Mouse (Mus musculus) cerebellum, adult 11-12 months (tissue): ENCODE results near the gene Odf3l2.

Source experiments
- DNase-seq: peaks from one replicate; pipeline ENCODE4 v3.0.0; 2022

The Odf3l2 gene

GRCm38 (mm10) chr10:79670071-79670888 lies 24.7 kb upstream of the Odf3l2 start:
- peak; percentile 73 for DNase-seq

GRCm38 (mm10) chr10:79669576-79670057 lies 24.1 kb upstream of the Odf3l2 start:
- peak; percentile 81 for DNase-seq

GRCm38 (mm10) chr10:79668771-79669575 lies 23.4 kb upstream of the Odf3l2 start, which contains the start of gene Tpgs1:
Gene Tpgs1 (plus strand): TSS chr10:79669369.
- DNase-seq, result peak; percentile 91

GRCm38 (mm10) chr10:79668076-79668475 lies 22.5 kb upstream of the Odf3l2 start:
- DNase-seq, result no peak

- DNase-seq, result peak; percentile 57
Measured at GRCm38 (mm10) chr10:79666493-79666892, 21.0 kb upstream of the Odf3l2 start.

- no peak for DNase-seq
Measured at GRCm38 (mm10) chr10:79665051-79665450, 19.5 kb upstream of the Odf3l2 start.

GRCm38 (mm10) chr10:79664131-79664665 lies 18.7 kb upstream of the Odf3l2 start, which contains the start of gene Madcam1:
Gene Madcam1 (plus strand): TSS chr10:79664559.
- peak; percentile 61 for DNase-seq

- DNase-seq, result no peak
Measured at GRCm38 (mm10) chr10:79661861-79662260, 16.3 kb upstream of the Odf3l2 start.

- no peak for DNase-seq
Measured at GRCm38 (mm10) chr10:79660298-79660697, 14.8 kb upstream of the Odf3l2 start.

GRCm38 (mm10) chr10:79658829-79659228 lies 13.3 kb upstream of the Odf3l2 start:
- DNase-seq, result no peak

- no peak for DNase-seq
Measured at GRCm38 (mm10) chr10:79654946-79655395, 9.4 kb upstream of the Odf3l2 start.

- DNase-seq, result no peak
Measured at GRCm38 (mm10) chr10:79652789-79653188, 7.3 kb upstream of the Odf3l2 start.

GRCm38 (mm10) chr10:79649070-79649751 lies 3.7 kb upstream of the Odf3l2 start:
- DNase-seq, result peak; percentile 70

- peak; percentile 67 for DNase-seq
Measured at GRCm38 (mm10) chr10:79638486-79639204, 6.9 kb downstream of the Odf3l2 start.

- DNase-seq, result peak; percentile 85
Measured at GRCm38 (mm10) chr10:79637128-79638110, 8.1 kb downstream of the Odf3l2 start, which contains the start of gene Shc2. Gene Shc2 (minus strand): TSS chr10:79637918.

- peak; percentile 60 for DNase-seq
Measured at GRCm38 (mm10) chr10:79636287-79636686, 9.3 kb downstream of the Odf3l2 start.

GRCm38 (mm10) chr10:79633006-79633777 lies 12.3 kb downstream of the Odf3l2 start:
- DNase-seq, result no peak

GRCm38 (mm10) chr10:79631432-79631831 lies 14.1 kb downstream of the Odf3l2 start:
- DNase-seq, result no peak

- DNase-seq, result no peak
Measured at GRCm38 (mm10) chr10:79628377-79628776, 17.2 kb downstream of the Odf3l2 start.

GRCm38 (mm10) chr10:79626156-79626555 lies 19.4 kb downstream of the Odf3l2 start:
- no peak for DNase-seq
